Mouse (Mus musculus) heart, adult 9 months (tissue): Measurements from ENCODE around the gene Bag3.

Experiments
- DNase-seq, 2 experiments: peaks; one replicate each; pipeline ENCODE4 v3.0.0; 2022; ENCODE audit warnings: low spot score in 2 of 2

Gene Bag3

DNA sequence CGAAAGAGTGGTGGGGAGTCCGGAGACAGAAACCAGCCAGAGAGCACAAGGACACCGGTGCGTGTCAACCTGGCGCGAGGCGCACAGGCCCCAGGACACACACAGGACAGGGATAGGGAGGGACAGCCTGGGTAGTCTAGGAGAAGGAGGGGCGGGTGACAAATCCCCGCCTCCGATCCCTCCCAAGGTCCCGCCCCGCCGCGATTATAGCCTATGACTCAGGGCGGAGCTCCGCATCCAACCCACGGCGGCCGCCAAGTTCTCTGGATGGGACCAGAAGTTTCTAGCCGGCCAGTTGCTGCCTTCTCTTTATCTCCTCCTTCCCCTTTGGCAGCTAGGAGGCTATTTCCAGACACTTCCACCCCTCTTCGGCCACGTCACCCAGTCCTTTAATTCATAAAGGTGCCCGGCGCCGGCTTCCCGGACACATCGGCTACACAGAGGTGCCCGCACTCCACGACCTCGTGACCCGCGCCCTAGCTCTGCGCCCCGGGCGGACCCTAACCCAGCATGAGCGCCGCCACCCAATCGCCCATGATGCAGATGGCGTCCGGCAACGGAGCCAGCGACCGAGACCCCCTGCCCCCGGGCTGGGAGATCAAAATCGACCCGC lies at the start of gene Bag3:
Gene Bag3 (plus strand): TSS at position 268 of the 613 bp plus-strand sequence.
- DNase-seq, result peak; percentile 98 to 99

DNA sequence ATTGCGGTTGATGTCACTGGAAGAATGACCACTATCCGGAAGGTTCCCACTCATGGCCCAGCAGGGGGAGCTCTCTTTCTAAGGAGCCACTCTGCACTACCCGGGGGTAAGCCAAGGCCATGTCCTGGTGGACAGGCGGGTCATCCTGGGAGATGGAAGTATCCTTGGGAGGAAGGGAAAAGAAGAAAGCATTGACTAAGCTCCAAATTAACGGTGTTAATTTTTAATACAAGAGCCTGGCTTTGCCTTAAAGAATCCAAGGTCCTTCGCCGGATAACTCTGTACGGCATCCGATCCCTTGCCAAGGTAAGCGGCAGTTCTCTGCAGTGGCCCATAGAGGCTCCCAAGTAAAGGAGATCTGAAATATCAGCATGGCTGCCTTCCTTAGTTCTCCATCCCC lies 49.1 kb upstream of the Bag3 start:
- peak; percentile 65 to 82 for DNase-seq

DNA sequence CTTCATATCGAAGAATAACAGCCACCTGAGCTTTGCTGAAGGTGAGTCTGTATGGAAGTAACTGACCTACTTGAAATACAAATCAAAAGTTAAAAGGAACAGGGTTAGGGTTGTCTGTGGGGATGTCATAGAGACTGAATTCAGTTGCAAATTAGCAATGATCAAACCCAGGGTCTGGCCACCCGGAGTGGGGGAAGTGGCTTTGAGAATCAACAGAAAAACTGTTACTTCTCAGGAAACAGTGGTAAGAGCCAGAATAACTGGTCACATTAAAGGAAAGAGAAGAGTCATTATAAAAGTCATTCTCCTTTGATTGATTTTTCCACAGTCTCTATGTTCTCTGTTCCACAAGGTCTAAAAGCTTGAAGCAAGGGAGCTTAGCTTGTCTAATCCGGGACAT lies 34.4 kb upstream of the Bag3 start:
- no peak for DNase-seq

DNA sequence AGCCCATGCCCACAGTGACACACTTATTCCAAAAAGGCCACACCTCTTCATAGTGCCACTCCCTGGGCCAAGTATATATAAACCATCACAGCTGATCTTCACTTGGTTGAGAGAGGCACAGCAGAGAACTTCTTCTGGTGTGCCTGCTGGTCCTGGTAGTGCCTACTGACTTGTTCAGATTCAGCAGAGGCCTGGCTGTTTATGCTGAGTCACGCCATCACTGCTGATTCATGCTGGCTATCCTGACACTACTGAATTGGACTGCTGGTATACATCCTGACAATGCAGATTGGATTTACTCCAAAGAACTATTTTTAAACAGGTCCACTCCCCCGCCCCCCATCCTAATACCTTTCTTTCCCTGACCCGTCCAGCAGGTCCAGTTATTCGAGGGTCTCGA lies 28.9 kb upstream of the Bag3 start:
- no peak for DNase-seq

DNA sequence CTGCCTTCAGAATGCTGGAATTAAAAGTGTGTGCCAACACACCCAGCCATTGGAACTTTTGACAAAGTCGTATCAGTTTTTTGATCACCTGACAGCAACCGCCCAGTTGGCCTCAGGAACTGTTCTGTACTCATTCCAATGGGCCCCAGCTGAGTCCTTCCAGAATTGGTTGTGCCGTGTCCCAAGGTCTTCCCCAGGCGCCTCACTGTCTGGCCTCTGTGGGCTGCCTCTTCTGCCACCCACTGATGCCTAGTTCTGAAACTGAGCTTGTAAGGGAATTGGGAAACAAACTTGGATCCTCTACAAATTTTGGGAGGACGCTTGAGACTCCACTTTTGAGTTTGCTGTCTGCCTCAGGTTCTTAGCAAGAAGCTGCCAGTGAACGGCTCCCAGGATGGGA lies 23.6 kb upstream of the Bag3 start:
- peak; percentile 40 to 49 for DNase-seq

DNA sequence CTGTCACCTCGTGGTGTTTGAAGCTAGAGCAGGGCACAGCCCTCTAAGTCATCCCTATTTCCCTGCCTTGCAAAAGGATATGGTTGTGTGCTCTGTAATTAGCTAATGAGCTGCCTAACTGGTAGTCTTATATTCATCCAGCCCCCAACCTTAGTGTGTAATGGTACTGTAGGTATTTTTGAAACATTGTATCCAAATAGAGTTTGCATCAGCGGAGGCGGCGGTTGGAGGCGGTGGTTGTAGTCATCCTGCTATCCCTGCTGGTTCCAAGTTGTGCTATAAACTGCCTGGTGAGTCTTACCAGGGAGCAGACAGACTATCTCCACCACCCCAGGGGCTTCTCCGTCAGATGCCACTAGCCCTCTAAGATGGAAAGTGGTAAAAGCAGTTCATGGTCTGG lies 19.3 kb upstream of the Bag3 start:
- no peak for DNase-seq

DNA sequence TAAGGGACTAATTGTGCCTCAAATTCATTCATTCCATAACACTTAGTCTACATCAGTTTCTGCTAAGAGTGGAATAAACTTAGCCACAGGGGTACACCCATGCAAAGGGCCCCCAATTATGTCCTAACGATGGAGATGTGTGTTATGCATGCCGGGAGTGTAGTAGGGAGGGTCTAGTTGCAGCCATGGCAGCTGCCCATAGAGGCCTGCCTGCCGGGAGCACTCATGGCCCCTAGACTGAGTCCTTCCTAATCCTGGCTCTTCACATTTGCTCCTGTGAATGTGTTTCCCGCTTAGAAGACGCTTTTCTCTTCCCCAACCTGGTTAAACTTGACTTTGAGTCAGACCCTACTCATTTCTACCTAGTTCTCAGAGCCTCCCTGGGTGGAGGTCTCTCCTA lies 11.5 kb upstream of the Bag3 start:
- no peak for DNase-seq

DNA sequence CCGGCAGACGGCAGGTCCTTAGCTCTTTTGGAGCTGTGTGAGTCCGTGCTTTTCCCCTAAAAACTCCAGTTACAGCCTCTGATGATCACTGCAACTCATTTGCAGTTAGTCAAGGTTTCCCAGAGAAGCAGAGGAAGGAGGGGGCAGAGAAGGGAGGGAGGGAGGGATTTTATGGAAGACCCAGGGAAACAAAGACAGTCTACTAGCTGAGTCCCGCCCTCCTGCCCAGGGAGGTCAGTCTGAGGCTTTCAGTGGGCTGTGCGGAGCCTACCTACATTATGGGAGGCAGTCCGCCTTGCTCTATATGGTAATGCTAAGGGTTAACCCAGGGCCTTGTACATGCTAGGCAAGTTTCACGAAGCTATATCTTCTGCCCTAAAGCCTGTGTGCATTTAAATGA lies 9.9 kb upstream of the Bag3 start:
- no peak for DNase-seq

DNA sequence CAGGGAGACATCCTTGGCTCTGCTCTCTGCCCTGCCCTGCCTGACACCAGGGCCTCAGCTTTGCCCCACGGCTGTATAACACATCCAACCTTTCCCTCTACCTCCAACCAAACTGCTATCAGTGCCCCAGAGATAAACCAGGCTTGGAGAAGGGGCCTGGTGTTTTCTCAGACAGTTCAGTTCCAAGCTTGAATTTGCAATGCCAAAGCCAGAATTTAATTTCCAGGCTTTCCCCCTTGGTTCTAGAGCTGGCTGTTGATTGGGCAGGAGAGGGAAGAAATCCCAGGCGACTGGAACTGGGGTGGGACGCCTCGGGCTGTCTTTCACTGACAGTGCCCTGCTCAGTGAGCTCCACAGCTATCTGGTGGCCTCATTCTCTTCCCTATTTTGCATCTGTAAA lies 9.1 kb upstream of the Bag3 start:
- DNase-seq, result no peak

DNA sequence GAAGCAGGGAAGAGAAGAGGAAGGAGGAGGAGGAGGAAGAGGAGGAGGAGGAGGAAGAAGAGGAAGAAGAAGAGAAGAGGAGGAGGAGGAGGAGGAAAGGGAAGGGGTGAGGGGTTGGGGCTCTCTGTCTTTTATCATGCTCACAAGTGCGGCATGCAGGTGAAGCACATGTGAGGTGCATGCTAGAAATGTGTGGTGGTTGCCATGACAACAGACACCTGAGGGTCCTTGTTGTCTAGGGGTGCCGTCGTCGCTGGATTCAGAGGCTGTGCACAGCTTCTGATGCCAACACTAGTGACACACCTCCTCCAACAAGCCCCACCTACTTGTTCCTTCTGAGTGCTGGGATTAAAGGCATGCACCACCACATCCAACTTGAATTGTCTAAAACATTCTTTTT lies 7.1 kb upstream of the Bag3 start:
- no peak for DNase-seq

DNA sequence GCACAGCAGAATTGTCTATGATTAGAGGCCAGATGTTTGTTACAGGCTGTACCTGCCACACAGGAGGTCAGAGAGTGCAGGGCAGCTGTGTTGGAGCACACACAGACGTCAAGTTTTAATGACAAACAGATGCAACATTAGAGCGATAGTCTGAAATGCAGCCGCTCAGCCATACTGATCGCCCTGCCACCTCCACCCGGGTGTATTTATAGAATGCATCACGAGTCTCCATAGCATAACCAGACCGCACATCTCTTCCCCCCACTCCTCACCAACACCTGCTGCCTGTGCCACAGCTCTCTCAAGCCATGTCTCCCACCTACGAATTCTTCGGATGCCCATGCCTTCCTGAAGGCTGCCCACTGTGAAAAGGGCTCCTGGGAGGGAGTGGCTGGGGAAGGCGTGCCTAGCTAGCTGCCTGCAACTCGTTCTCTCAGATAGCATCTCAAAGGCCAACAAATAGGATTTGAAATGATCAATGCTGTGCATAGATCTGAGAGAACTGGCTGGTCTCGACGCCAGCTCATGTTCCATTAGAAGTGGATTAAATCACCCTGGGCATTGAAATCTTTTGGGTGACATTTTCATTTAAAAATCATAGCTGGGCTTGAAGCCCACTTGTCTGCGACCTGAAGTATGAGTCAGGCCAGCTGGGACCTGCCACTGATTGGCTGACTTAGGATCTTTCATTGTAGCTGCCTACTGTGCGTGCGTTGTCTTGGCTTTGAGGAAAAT lies 3.9 kb upstream of the Bag3 start:
- DNase-seq, result peak in 1 of 2 experiments; percentile 10

DNA sequence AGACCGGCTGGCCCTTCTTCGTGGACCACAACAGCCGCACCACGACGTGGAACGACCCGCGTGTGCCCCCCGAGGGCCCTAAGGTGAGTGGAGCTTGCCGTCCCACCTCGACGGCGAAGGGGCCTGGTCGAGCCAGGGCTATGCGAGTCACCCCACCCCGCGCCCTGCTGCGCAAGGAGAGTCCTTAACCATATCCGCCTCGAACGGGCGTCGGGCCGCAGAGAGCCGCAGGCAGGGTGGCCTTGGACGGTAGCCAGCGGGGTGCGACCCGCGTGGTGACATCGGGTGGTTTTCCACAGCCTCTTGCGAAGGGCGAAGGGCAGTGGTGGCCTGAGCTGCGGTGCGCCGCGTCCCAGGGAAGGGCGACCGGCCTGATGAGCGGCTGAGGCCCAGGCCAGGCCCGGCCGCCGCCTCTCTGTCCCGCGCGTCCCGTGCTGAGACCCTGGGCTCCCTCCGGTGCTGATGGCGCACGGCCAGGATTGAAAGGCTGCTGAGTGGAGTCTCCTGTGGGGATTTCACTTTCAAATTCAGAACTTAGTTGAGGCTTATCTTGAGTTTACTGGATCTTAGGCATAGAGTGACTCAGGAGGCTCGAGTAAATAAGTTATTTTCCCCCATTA lies 656 bp downstream of the Bag3 start:
- DNase-seq, result peak; percentile 81 to 83

DNA sequence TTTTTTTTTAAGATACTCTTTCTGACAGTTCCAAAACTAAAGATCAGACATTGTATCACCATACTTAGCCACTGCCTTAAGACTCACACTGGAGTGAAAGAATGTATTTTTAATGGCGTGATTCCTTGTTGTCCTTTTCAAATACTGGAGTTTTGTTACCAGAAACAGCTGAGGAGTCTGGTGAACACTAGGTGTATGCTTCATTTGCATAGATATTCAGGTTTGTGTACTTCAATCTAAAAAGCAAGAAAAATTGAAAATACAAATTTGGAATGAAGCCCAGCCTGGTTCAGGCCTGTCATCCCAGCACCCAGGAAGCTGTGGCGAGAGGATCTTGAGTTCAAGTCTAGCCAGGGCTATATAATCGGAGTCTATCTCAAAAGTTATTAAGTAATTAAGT lies 1.2 kb downstream of the Bag3 start:
- DNase-seq, result no peak

DNA sequence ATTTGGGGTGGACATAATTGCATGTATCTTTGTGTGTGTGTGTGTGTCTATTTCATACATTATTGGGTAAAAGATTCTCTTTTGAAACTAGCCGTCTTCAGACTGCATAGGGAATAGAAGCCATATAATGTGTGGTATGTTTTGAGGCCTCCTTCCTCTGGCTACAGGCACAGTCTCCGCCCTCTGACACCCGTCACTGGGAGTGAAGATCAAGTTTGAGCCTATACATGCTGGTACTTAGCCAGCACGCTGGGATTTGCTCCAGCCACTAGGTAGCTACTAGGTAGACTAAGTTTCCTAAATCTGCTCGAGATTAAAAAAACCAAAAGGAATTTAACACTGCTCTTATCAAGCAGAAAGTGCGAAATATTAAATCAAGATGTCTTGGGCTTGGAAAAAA lies 3.2 kb downstream of the Bag3 start:
- no peak for DNase-seq

DNA sequence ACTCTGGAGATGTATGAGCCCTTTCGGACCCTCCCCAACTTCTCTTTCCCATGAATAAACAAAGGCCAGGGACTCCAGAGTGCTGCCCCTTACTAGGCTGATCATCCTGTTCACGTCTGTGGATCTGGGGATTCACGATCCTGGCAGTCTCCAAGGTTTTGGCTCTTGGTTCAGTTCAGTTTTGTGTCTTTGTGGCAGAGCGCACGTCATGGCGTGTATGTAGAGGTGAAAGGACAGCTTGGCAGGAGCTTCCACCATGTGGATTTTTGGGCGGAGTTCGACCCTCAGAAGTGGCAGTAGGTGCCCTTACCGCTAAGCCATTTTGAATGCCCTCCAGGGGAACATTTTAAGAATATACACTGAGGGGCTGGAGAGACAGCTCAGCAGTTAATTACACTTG lies 5.2 kb downstream of the Bag3 start:
- DNase-seq, result no peak

DNA sequence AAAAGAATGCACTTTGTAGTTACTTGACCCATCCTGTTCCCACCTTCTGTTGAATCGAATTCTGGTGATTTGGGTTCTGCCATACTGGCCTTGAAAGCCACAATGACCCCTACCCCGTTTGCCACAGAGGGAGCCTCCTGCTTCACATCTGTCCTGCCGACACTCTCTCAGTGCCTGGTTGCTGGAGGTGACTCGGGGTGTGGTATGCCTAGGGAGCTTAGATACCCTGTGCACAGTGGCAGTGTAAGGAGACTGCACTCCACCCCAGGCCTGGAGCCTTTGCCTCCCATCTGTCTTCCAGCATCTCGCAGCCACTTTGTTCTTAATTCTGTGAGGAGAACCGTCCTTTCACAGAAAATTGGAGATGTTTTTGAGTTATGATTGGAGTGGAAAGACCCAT lies 5.7 kb downstream of the Bag3 start:
- DNase-seq, result no peak

DNA sequence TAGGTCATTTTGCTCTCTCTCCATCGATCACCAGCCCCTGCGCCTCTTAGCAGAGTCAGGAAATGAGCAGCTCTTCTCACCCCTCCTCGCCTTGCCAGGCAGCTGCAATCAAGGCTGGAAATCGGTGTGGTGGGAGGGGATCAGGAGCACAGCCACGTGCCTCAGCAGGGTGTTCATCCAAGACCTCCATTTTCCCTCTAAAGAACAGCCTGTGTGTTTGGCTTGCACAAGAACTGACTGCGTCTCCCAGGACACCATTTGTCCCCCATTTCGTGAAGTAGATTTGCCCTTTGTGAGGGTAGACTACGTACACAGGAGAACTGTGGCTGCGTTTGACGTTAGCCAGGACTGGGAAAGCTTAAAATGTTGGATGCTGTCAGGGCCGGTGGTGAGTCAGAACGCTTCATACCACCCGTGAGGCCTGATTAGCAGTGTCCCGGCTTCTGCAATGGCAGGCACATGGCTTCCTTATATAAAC lies 6.2 kb downstream of the Bag3 start:
- DNase-seq, result peak; percentile 74 to 76

DNA sequence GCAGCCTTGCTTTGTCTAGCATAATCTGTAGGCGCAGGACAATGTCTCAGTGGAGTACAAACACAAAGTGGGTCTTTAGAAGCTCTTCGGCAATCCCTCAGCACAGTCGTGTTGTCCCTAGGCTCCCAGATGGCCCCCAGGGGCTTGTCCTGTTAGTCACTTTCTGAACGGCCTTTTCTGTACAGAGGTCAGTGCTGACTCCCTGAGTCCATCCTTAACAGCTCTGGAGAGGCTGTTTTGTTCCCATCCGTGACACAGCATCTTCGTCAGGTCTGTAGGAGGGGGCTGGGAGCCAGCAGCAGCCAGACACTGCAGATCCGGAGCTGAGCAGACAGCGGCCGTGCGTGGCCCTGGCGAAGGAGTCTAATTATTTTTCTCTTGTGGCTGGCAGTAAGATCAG lies 7.6 kb downstream of the Bag3 start:
- peak in 1 of 2 experiments; percentile 66 for DNase-seq

DNA sequence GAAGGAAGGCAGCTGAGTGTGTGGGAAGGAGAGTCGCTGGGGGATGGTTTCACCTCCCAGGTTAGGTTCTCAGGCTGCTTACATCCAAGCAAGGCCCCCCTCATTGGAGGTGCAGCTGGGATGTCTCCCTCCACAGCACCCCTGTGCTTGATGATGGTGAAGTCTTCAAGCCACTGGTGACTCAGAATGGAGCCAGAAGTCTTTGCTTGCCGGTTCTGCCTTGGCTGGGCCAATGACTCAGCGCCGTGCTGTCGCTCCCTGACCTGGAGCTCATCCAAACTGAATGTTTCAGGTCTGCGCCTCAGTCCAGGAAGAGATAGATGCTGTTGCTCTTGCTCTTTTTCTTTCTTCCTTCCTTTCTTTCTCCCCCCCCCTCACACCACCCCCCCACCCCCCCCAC lies 8.5 kb downstream of the Bag3 start:
- peak; percentile 72 to 82 for DNase-seq

DNA sequence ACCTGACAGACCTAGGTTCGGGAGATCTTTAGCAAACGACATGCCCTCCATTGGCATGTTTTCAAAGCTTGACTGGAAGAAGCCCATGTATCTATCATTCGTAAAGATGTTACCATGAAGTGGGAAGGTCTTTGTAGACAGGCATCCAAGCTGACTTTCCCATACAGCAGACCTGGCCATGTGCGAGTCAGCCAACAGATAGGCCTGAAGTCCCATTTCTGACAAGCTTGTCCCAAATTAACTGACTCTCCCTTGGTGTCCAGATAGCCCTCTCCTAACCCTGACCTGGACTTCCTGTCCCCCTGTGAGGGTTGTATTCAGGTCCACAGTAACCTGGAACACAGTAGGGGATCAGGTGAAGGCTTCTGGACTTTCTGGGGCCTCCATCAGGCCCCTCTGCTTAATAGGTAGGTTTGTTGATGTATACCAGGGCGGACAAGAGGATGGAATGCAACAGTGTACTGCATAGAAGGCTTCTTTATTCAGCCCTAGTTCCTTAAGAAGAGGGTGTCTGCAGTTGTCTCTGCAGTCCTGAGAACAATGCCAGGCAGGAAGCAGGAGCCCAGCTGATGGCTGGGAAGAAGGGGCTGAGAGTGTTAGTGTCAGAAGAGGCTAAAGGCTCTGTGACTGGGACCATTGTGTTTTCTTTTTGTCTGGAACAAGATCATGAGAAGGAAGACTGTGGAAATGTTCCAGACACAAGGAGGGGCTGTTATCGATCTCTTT lies 9.2 kb downstream of the Bag3 start:
- DNase-seq, result no peak

DNA sequence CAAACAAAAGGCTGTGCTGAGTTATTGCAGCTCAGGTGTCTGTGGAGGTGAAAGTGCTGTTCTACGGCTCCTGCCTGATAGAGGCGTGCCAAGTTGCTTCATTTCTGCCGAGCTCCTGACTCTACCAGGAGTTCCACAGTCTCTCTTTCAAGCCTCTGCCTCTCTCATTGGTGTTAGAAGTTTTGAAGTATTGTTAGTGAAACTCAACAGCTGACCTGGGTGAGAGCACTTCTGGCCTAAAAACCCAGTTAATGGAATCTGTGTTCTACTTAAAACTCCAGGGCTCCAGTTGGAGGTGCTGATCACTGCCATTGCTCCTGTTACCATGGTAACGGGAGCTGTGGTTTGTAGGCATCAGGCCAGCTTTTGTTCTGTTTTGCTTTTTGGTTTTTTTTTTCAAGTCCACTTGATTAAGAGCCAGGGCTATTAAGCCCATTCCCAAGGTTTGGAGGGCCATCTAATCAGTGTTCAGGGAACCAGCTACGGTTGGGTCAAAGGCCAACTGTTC lies 11.6 kb downstream of the Bag3 start:
- no peak for DNase-seq

DNA sequence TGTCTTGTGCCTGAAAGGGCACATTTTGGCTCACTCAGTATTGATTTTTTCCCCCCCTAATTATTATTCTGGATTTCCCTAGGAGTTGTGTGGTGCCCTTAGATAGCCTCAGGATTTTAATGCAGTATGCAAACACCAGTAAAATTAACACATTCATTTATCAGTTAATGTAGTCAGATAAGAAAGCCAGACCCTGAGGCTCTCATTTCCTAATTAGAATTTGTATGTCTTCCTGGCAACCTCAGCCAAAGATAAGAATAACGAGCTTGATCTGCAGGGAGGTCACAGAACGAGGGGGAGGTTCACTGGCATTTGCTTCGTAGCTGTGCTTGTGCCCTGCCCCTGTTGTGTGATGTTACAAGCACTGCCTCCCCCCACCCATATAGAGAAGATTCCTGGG lies 12.7 kb downstream of the Bag3 start:
- DNase-seq, result no peak
